Mouse (Mus musculus): ENCODE measurements around the gene Zbtb4. TPM values are rescaled to one million over a fixed set of nuclear protein-coding genes. Genes with fewer than 3 reads are reported as not detected.

The Zbtb4 gene
- polyA plus RNA-seq, 1 experiment from 2014 or later, result 1.1 TPM

GRCm38 (mm10) chr11:69781828-69782227 is 16.1 kb downstream of the Zbtb4 start:
- no peak overlapping the region for H3K9ac ChIP-seq (replicated peaks; ENCODE audit: low read length)
- WGBS, result 36% methylated on average over 4 of the region's 4 CpGs
- no peak overlapping the region for H3K4me2 ChIP-seq (ENCODE audit: low read depth, low read length)
- DNase-seq (ENCODE audit: low spot score) (no peak), ATAC-seq (replicated peaks; ENCODE audit: insufficient number of reproducible peaks, low FRiP score, low TSS enrichment, low read depth) (no peak)
- no peaks in the 10 kb centered on the region for H3K9me3 ChIP-seq (replicated peaks; ENCODE audit: control insufficient read depth, low read length)
- H3K4me3 ChIP-seq (ENCODE audit: low read depth, low read length), result no peak overlapping the region
- H3K36me3 ChIP-seq (replicated peaks; ENCODE audit: control insufficient read depth, insufficient read depth, low read depth, low read length), result no peaks in the 10 kb centered on the region
- H3K27ac ChIP-seq (replicated peaks; ENCODE audit: low read depth, low read length), result no peak overlapping the region
- no peaks in the 10 kb centered on the region for H3K4me1 ChIP-seq (ENCODE audit: control insufficient read depth, insufficient read depth, low read length)
- no peaks in the 10 kb centered on the region for H3K27me3 ChIP-seq (ENCODE audit: control insufficient read depth, insufficient read depth, low read length)

GRCm38 (mm10) chr11:69784793-69785272 is 19.1 kb downstream of the Zbtb4 start:
- Histone ChIP-seq H3K4me2 (ENCODE audit: low read depth, low read length) (no peak overlapping the region), H3K4me3 (ENCODE audit: low read depth, low read length) (no peak overlapping the region), H3K27me3 (ENCODE audit: control insufficient read depth, insufficient read depth, low read length) (no peaks in the 10 kb centered on the region), H3K4me1 (ENCODE audit: control insufficient read depth, insufficient read depth, low read length) (no peaks in the 10 kb centered on the region), H3K9ac (replicated peaks; ENCODE audit: low read length) (no peak overlapping the region), H3K9me3 (replicated peaks; ENCODE audit: control insufficient read depth, low read length) (no peaks in the 10 kb centered on the region), H3K36me3 (replicated peaks; ENCODE audit: control insufficient read depth, insufficient read depth, low read depth, low read length) (no peaks in the 10 kb centered on the region), H3K27ac (replicated peaks; ENCODE audit: low read depth, low read length) (no peak overlapping the region)
- DNase-seq (ENCODE audit: low spot score) (no peak), ATAC-seq (replicated peaks; ENCODE audit: insufficient number of reproducible peaks, low FRiP score, low TSS enrichment, low read depth) (no peak)
- 42% methylated on average over 15 of the region's 15 CpGs for WGBS

- Histone ChIP-seq H3K9ac (replicated peaks; ENCODE audit: low read length) (no peak overlapping the region), H3K4me3 (ENCODE audit: low read depth, low read length) (no peak overlapping the region), H3K9me3 (replicated peaks; ENCODE audit: control insufficient read depth, low read length) (no peaks in the 10 kb centered on the region), H3K27me3 (ENCODE audit: control insufficient read depth, insufficient read depth, low read length) (no peaks in the 10 kb centered on the region), H3K4me2 (ENCODE audit: low read depth, low read length) (no peak overlapping the region), H3K36me3 (replicated peaks; ENCODE audit: control insufficient read depth, insufficient read depth, low read depth, low read length) (no peaks in the 10 kb centered on the region), H3K4me1 (ENCODE audit: control insufficient read depth, insufficient read depth, low read length) (no peaks in the 10 kb centered on the region), H3K27ac (replicated peaks; ENCODE audit: low read depth, low read length) (no peak overlapping the region)
- no peak for ATAC-seq (replicated peaks; ENCODE audit: insufficient number of reproducible peaks, low FRiP score, low TSS enrichment, low read depth)
- no peak for DNase-seq (ENCODE audit: low spot score)
- 89% methylated on average over 5 of the region's 5 CpGs for WGBS
These were observed 21.6 kb downstream of the Zbtb4 start for GRCm38 (mm10) chr11:69787306-69787705.

- DNase-seq (ENCODE audit: low spot score) (no peak), ATAC-seq (replicated peaks; ENCODE audit: insufficient number of reproducible peaks, low FRiP score, low TSS enrichment, low read depth) (no peak)
- no peaks in the 10 kb centered on the region for H3K27me3 ChIP-seq (ENCODE audit: control insufficient read depth, insufficient read depth, low read length)
- H3K4me2 ChIP-seq (ENCODE audit: low read depth, low read length), result no peak overlapping the region
- 48% methylated on average over 5 of the region's 5 CpGs for WGBS
- no peaks in the 10 kb centered on the region for H3K9me3 ChIP-seq (replicated peaks; ENCODE audit: control insufficient read depth, low read length)
- H3K4me1 ChIP-seq (ENCODE audit: control insufficient read depth, insufficient read depth, low read length), result no peaks in the 10 kb centered on the region
- no peak overlapping the region for H3K27ac ChIP-seq (replicated peaks; ENCODE audit: low read depth, low read length)
- no peak overlapping the region for H3K4me3 ChIP-seq (ENCODE audit: low read depth, low read length)
- no peaks in the 10 kb centered on the region for H3K36me3 ChIP-seq (replicated peaks; ENCODE audit: control insufficient read depth, insufficient read depth, low read depth, low read length)
- H3K9ac ChIP-seq (replicated peaks; ENCODE audit: low read length), result no peak overlapping the region
These were observed 23.7 kb downstream of the Zbtb4 start for GRCm38 (mm10) chr11:69789431-69789830.

GRCm38 (mm10) chr11:69791420-69791819 is 25.7 kb downstream of the Zbtb4 start:
- ATAC-seq (replicated peaks; ENCODE audit: insufficient number of reproducible peaks, low FRiP score, low TSS enrichment, low read depth) (no peak), DNase-seq (ENCODE audit: low spot score) (no peak)
- peaks cover 5% of the 10 kb centered on the region; the same call in 1 of the 2 replicates for H3K27me3 ChIP-seq (ENCODE audit: control insufficient read depth, insufficient read depth, low read length)
- H3K4me1 ChIP-seq (ENCODE audit: control insufficient read depth, insufficient read depth, low read length), result peaks cover 5% of the 10 kb centered on the region; the same call in 1 of the 2 replicates
- H3K4me2 ChIP-seq (ENCODE audit: low read depth, low read length), result no peak overlapping the region
- 72% methylated on average over 5 of the region's 5 CpGs for WGBS
- H3K9ac ChIP-seq (replicated peaks; ENCODE audit: low read length), result no peak overlapping the region
- no peaks in the 10 kb centered on the region for H3K9me3 ChIP-seq (replicated peaks; ENCODE audit: control insufficient read depth, low read length)
- no peak overlapping the region for H3K4me3 ChIP-seq (ENCODE audit: low read depth, low read length)
- no peak overlapping the region for H3K27ac ChIP-seq (replicated peaks; ENCODE audit: low read depth, low read length)
- no peaks in the 10 kb centered on the region for H3K36me3 ChIP-seq (replicated peaks; ENCODE audit: control insufficient read depth, insufficient read depth, low read depth, low read length)

- no peak for DNase-seq (ENCODE audit: low spot score)
- Histone ChIP-seq H3K36me3 (replicated peaks; ENCODE audit: control insufficient read depth, insufficient read depth, low read depth, low read length) (no peaks in the 10 kb centered on the region), H3K9me3 (replicated peaks; ENCODE audit: control insufficient read depth, low read length) (no peaks in the 10 kb centered on the region), H3K9ac (replicated peaks; ENCODE audit: low read length) (no peak overlapping the region), H3K4me1 (ENCODE audit: control insufficient read depth, insufficient read depth, low read length) (peaks cover 5% of the 10 kb centered on the region; the same call in 1 of the 2 replicates), H3K27ac (replicated peaks; ENCODE audit: low read depth, low read length) (no peak overlapping the region), H3K27me3 (ENCODE audit: control insufficient read depth, insufficient read depth, low read length) (peaks cover 12% of the 10 kb centered on the region; the same call in 1 of the 2 replicates), H3K4me3 (ENCODE audit: low read depth, low read length) (no peak overlapping the region), H3K4me2 (ENCODE audit: low read depth, low read length) (no peak overlapping the region)
- whole genome bisulfite sequencing, result 59% methylated on average over 5 of the region's 5 CpGs
- no peak for ATAC-seq (replicated peaks; ENCODE audit: insufficient number of reproducible peaks, low FRiP score, low TSS enrichment, low read depth)
These were observed 27.7 kb downstream of the Zbtb4 start for GRCm38 (mm10) chr11:69793429-69793828.

- ATAC-seq (replicated peaks; ENCODE audit: insufficient number of reproducible peaks, low FRiP score, low TSS enrichment, low read depth), result peak; percentile 92
- peak; percentile 95 for DNase-seq (ENCODE audit: low spot score)
- H3K27me3 ChIP-seq (ENCODE audit: control insufficient read depth, insufficient read depth, low read length), result peaks cover 17% of the 10 kb centered on the region
- H3K27ac ChIP-seq (replicated peaks; ENCODE audit: low read depth, low read length), result no peak within 1 kb of the TSS
- H3K4me2 ChIP-seq (ENCODE audit: low read depth, low read length), result peak within 1 kb of the TSS; percentile 80
- no peaks in the 10 kb centered on the region for H3K36me3 ChIP-seq (replicated peaks; ENCODE audit: control insufficient read depth, insufficient read depth, low read depth, low read length)
- no peaks in the 10 kb centered on the region for H3K9me3 ChIP-seq (replicated peaks; ENCODE audit: control insufficient read depth, low read length)
- H3K4me3 ChIP-seq (ENCODE audit: low read depth, low read length), result peak within 1 kb of the TSS; percentile 40
- H3K9ac ChIP-seq (replicated peaks; ENCODE audit: low read length), result peak within 1 kb of the TSS; percentile 46
- WGBS, result 2% methylated on average over 52 of the region's 52 CpGs
- peaks cover 12% of the 10 kb centered on the region; the same call in 1 of the 2 replicates for H3K4me1 ChIP-seq (ENCODE audit: control insufficient read depth, insufficient read depth, low read length)
These were observed 29.7 kb downstream of the Zbtb4 start, which contains the start of gene Chrnb1 for GRCm38 (mm10) chr11:69795168-69795982. Chrnb1 (minus strand) TSS chr11:69795943.

- DNase-seq (ENCODE audit: low spot score) (no peak), ATAC-seq (replicated peaks; ENCODE audit: insufficient number of reproducible peaks, low FRiP score, low TSS enrichment, low read depth) (no peak)
- no peaks in the 10 kb centered on the region for H3K36me3 ChIP-seq (replicated peaks; ENCODE audit: control insufficient read depth, insufficient read depth, low read depth, low read length)
- peaks cover 12% of the 10 kb centered on the region; the same call in 1 of the 2 replicates for H3K4me1 ChIP-seq (ENCODE audit: control insufficient read depth, insufficient read depth, low read length)
- peak overlapping the region; percentile 40 for H3K4me3 ChIP-seq (ENCODE audit: low read depth, low read length)
- H3K4me2 ChIP-seq (ENCODE audit: low read depth, low read length), result peak overlapping the region; percentile 80
- H3K27ac ChIP-seq (replicated peaks; ENCODE audit: low read depth, low read length), result no peak overlapping the region
- no peaks in the 10 kb centered on the region for H3K9me3 ChIP-seq (replicated peaks; ENCODE audit: control insufficient read depth, low read length)
- peaks cover 17% of the 10 kb centered on the region for H3K27me3 ChIP-seq (ENCODE audit: control insufficient read depth, insufficient read depth, low read length)
- 3% methylated on average over 13 of the region's 13 CpGs for WGBS
- H3K9ac ChIP-seq (replicated peaks; ENCODE audit: low read length), result no peak overlapping the region; the same call in 1 of the 2 replicates
These were observed 30.3 kb downstream of the Zbtb4 start for GRCm38 (mm10) chr11:69795983-69796435.
